In the genomic region with DNA sequence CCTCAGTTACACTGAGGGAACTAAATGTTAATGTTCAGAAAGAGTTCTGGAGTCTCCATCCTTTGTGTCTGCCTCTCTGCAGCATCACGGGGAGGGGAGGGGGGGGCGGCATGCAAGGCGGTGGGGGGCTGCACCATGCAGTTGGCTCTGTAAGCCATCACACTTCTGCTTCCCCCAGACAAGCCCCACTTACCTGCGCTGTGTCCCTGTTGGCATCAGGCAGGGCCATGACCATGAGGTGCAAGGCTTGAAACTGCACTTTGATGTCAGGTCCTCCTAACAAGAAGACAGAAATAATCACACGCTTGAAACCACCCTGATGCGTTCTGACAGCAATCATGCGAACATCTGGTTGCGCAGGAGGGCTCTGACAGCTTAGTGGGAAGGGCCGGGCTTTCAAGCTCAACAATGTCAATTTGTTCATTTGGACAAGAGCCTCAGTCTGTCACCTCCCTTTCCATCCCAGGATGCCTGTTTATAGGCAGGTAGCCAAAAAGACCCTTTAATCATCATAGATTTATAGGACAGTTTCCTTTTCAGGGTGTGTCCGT, we compare ENCODE assay signal across 18 mouse cellular contexts.
DNase-seq lines count a peak whose midpoint lies in the region; ATAC-seq lines count a peak whose summit lies in the region.
"Had no signal": no experiment of that assay in that cellular context is flagged by ENCODE, and none has a peak within 500 bp of the region (broad histone marks: within the 10 kb centered on the region; RNA-seq: fewer than 3 reads in every experiment).

No protein-coding gene starts in this region.

- no peaks in the 10 kb centered on the region for H3K36me3 ChIP-seq in forebrain, embryonic 12.5 days (replicated peaks)
- H3K36me3 ChIP-seq in forebrain, embryonic 13.5 days (ENCODE audit: poor library complexity, severe bottlenecking), result no peaks in the 10 kb centered on the region
- no peaks in the 10 kb centered on the region for H3K36me3 ChIP-seq in hindbrain, embryonic 15.5 days
- H3K36me3 ChIP-seq in hindbrain, embryonic 12.5 days, result 0 out of 2 replicates have a peak, but pooled peaks cover 4% of the 10 kb centered on the region
- H3K36me3 ChIP-seq in neural tube, embryonic 14.5 days (ENCODE audit: control insufficient read depth, insufficient read depth, low read length), result no peaks in the 10 kb centered on the region
- no peaks in the 10 kb centered on the region for H3K36me3 ChIP-seq in neural tube, embryonic 15.5 days
- H3K36me3 ChIP-seq: G1E; liver, embryonic 15.5 days had no signal

- no peak overlapping the region for H3K4me3 ChIP-seq in forebrain, embryonic 12.5 days (replicated peaks)
- no peak overlapping the region for H3K4me3 ChIP-seq in forebrain, embryonic 13.5 days
- H3K4me3 ChIP-seq in hindbrain, embryonic 15.5 days, result no peak overlapping the region
- no peak overlapping the region for H3K4me3 ChIP-seq in hindbrain, embryonic 12.5 days
- no peak overlapping the region for H3K4me3 ChIP-seq in neural tube, embryonic 14.5 days (ENCODE audit: low read depth, low read length)
- H3K4me3 ChIP-seq in neural tube, embryonic 15.5 days (replicated peaks), result no peak overlapping the region
- H3K4me3 ChIP-seq: heart, adult 2 months; liver, embryonic 15.5 days; lung, embryonic 15.5 days; neural tube, embryonic 12.5 days; stomach, embryonic 15.5 days had no signal

- no peaks in the 10 kb centered on the region for H3K27me3 ChIP-seq in forebrain, embryonic 12.5 days
- H3K27me3 ChIP-seq in forebrain, embryonic 13.5 days, result no peaks in the 10 kb centered on the region
- no peaks in the 10 kb centered on the region for H3K27me3 ChIP-seq in hindbrain, embryonic 15.5 days
- H3K27me3 ChIP-seq in hindbrain, embryonic 12.5 days, result no peaks in the 10 kb centered on the region
- H3K27me3 ChIP-seq in neural tube, embryonic 14.5 days (ENCODE audit: control insufficient read depth, insufficient read depth, low read length), result no peaks in the 10 kb centered on the region
- H3K27me3 ChIP-seq in neural tube, embryonic 15.5 days (replicated peaks), result no peaks in the 10 kb centered on the region
- H3K27me3 ChIP-seq: CH12.LX; liver, embryonic 15.5 days; lung, embryonic 15.5 days; neural tube, embryonic 12.5 days; Patski; stomach, embryonic 15.5 days had no signal

- H3K4me2 ChIP-seq in forebrain, embryonic 12.5 days, result no peak overlapping the region
- no peak overlapping the region for H3K4me2 ChIP-seq in forebrain, embryonic 13.5 days
- H3K4me2 ChIP-seq in hindbrain, embryonic 15.5 days, result no peak overlapping the region
- H3K4me2 ChIP-seq in hindbrain, embryonic 12.5 days (replicated peaks), result no peak overlapping the region
- H3K4me2 ChIP-seq in neural tube, embryonic 14.5 days (ENCODE audit: low read depth, low read length), result no peak overlapping the region
- H3K4me2 ChIP-seq in neural tube, embryonic 15.5 days, result no peak overlapping the region
- H3K4me2 ChIP-seq: liver, embryonic 15.5 days; lung, embryonic 15.5 days; neural tube, embryonic 12.5 days; stomach, embryonic 15.5 days had no signal

- intact Hi-C loops in gastrocnemius, postnatal 14 days (cut with DNase I; ENCODE audit: low total_unique reads), result loop anchor here (5.0 kb wide), 1 partner anchor 306 kb away; no protein-coding TSS in a partner anchor

- H3K27ac ChIP-seq in forebrain, embryonic 12.5 days, result no peak overlapping the region
- H3K27ac ChIP-seq in forebrain, embryonic 13.5 days, result no peak overlapping the region
- no peak overlapping the region for H3K27ac ChIP-seq in hindbrain, embryonic 15.5 days (replicated peaks)
- no peak overlapping the region for H3K27ac ChIP-seq in hindbrain, embryonic 12.5 days
- no peak overlapping the region for H3K27ac ChIP-seq in neural tube, embryonic 14.5 days (ENCODE audit: low read depth, low read length)
- H3K27ac ChIP-seq in neural tube, embryonic 15.5 days (replicated peaks), result no peak overlapping the region
- H3K27ac ChIP-seq: heart, adult 2 months; liver, embryonic 15.5 days; lung, embryonic 15.5 days; neural tube, embryonic 12.5 days had no signal

- 0 out of 2 replicates have a peak, but pooled peaks have one; percentile 20 for ATAC-seq in forebrain, embryonic 12.5 days (ENCODE audit: low FRiP score)
- no peak for ATAC-seq in forebrain, embryonic 13.5 days
- 0 out of 2 replicates have a peak, but pooled peaks have one; percentile 12 for ATAC-seq in hindbrain, embryonic 15.5 days (ENCODE audit: low FRiP score, low read depth)
- no peak for ATAC-seq in hindbrain, embryonic 12.5 days (ENCODE audit: low FRiP score)
- peak; percentile 32; the same call in 1 of the 2 replicates for ATAC-seq in neural tube, embryonic 14.5 days (ENCODE audit: low read depth)
- no peak for ATAC-seq in neural tube, embryonic 15.5 days (ENCODE audit: low FRiP score)
- ATAC-seq: inflammation-experienced regulatory T-cells, adult 6 months had no signal

- H3K9me3 ChIP-seq in forebrain, embryonic 12.5 days, result no peaks in the 10 kb centered on the region
- no peaks in the 10 kb centered on the region for H3K9me3 ChIP-seq in forebrain, embryonic 13.5 days (replicated peaks)
- H3K9me3 ChIP-seq in hindbrain, embryonic 15.5 days, result no peaks in the 10 kb centered on the region
- H3K9me3 ChIP-seq in hindbrain, embryonic 12.5 days (replicated peaks), result no peaks in the 10 kb centered on the region
- H3K9me3 ChIP-seq in neural tube, embryonic 14.5 days (ENCODE audit: control insufficient read depth, low read length), result no peaks in the 10 kb centered on the region
- H3K9me3 ChIP-seq in neural tube, embryonic 15.5 days (replicated peaks), result no peaks in the 10 kb centered on the region
- H3K9me3 ChIP-seq: liver, embryonic 15.5 days; lung, embryonic 15.5 days; neural tube, embryonic 12.5 days; stomach, embryonic 15.5 days had no signal

- 84% methylated on average over 10 of the region's 10 CpGs for WGBS in forebrain, embryonic 12.5 days
- WGBS in forebrain, embryonic 13.5 days, result 76% methylated on average over 10 of the region's 10 CpGs
- 81% methylated on average over 10 of the region's 10 CpGs for WGBS in hindbrain, embryonic 15.5 days
- 92% methylated on average over 10 of the region's 10 CpGs for WGBS in hindbrain, embryonic 12.5 days
- WGBS in neural tube, embryonic 14.5 days, result 92% methylated on average over 10 of the region's 10 CpGs
- 83% methylated on average over 10 of the region's 10 CpGs for WGBS in neural tube, embryonic 15.5 days

- DNase-seq in gastrocnemius, postnatal 14 days, result no peak
- DNase-seq: B cell, adult 2 months; thymus, postnatal 36 days had no signal

- no peak overlapping the region for H3K9ac ChIP-seq in forebrain, embryonic 12.5 days
- no peak overlapping the region for H3K9ac ChIP-seq in forebrain, embryonic 13.5 days
- H3K9ac ChIP-seq in hindbrain, embryonic 15.5 days, result no peak overlapping the region
- no peak overlapping the region for H3K9ac ChIP-seq in hindbrain, embryonic 12.5 days
- no peak overlapping the region for H3K9ac ChIP-seq in neural tube, embryonic 14.5 days (replicated peaks; ENCODE audit: low read depth, low read length)
- H3K9ac ChIP-seq in neural tube, embryonic 15.5 days (replicated peaks), result no peak overlapping the region
- H3K9ac ChIP-seq: liver, embryonic 15.5 days; lung, embryonic 15.5 days; neural tube, embryonic 12.5 days; stomach, embryonic 15.5 days had no signal

- no peaks in the 10 kb centered on the region; the same call in 1 of the 2 replicates for H3K4me1 ChIP-seq in forebrain, embryonic 12.5 days
- no peaks in the 10 kb centered on the region for H3K4me1 ChIP-seq in forebrain, embryonic 13.5 days
- H3K4me1 ChIP-seq in hindbrain, embryonic 15.5 days (replicated peaks), result no peaks in the 10 kb centered on the region
- 0 out of 2 replicates have a peak, but pooled peaks cover 3% of the 10 kb centered on the region for H3K4me1 ChIP-seq in hindbrain, embryonic 12.5 days
- no peaks in the 10 kb centered on the region for H3K4me1 ChIP-seq in neural tube, embryonic 14.5 days (ENCODE audit: control insufficient read depth, insufficient read depth, low read length)
- no peaks in the 10 kb centered on the region for H3K4me1 ChIP-seq in neural tube, embryonic 15.5 days
- H3K4me1 ChIP-seq: liver, embryonic 15.5 days; neural tube, embryonic 12.5 days; stomach, embryonic 15.5 days had no signal

Comparison
In these comparisons a context has a peak if more than half of its experiments do, and no peak if none do; other contexts are left out.
1. ATAC-seq: peak in forebrain, embryonic 12.5 days (single experiment), hindbrain, embryonic 15.5 days (single experiment) and neural tube, embryonic 14.5 days (single experiment); none in forebrain, embryonic 13.5 days (single experiment), hindbrain, embryonic 12.5 days (single experiment) and neural tube, embryonic 15.5 days (single experiment).